Mouse (Mus musculus): Measurements from ENCODE around the gene Dnajc8. TPM values are rescaled to one million over a fixed set of nuclear protein-coding genes. Genes with fewer than 3 reads are reported as not detected.
"Not testable (repeated sequence)": the region's sequence is repeated elsewhere in the genome, so short reads cannot be mapped to it uniquely, and the experiment has no call there.

Gene Dnajc8
- total RNA-seq, 2 experiments from 2014 or later = 84.5 to 88.5 TPM

DNA sequence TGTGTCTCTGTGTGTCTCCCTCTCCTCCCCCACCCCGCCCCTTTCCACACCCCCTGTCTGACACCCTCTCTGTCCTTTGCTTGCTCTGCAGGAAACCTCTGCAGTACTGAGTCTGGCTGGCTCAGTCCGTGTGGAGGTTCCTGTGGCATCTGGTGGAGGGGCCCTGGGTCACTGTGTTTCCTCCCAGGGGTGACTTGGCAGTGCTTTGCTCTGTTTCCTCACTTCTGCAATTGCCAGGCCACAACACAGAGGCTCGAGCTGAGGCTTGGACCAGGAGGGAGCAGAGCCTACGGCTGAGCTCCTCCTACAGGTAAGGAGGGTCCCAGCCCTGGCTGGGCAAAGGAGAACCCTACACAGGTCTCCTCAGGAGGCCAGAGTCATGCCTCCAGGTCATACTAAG, 28.6 kb downstream of the Dnajc8 start, which contains the start of gene Ptafr:
Ptafr (plus strand) TSS at position 103 of the 400 bp plus-strand sequence.
- DNase-seq (ENCODE audit: extremely low spot score in 1 of 2, low spot score in 1 of 2) = no peak

- no peak for DNase-seq (ENCODE audit: extremely low spot score in 1 of 2, low spot score in 1 of 2)
Observed at GRCm38 (mm10) chr4:132565089-132565747, 29.9 kb downstream of the Dnajc8 start.

DNA sequence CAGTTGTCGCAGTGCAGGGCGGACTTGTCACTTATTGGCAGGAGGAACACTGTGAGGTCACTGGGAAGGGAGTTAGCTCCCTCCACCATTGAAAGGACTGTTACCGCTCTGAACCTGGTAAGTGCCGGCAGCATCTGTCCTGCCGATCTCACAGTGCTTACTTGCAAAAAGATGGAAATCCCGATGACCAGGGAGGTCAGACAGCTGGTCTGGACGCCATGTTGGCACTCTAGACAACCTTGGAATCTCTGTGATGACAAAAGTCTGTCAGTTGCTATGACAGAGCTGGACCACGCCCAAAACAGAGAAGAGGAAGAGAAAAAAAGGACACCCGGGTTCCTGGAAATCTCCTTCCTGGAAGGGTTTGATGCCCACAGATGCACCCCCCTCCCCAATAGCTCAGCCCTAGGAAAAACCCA, 32.0 kb downstream of the Dnajc8 start:
- DNase-seq (ENCODE audit: extremely low spot score in 1 of 2, low spot score in 1 of 2) = no peak

GRCm38 (mm10) chr4:132569115-132569514, 33.8 kb downstream of the Dnajc8 start:
- DNase-seq (ENCODE audit: extremely low spot score in 1 of 2, low spot score in 1 of 2) = no peak

DNA sequence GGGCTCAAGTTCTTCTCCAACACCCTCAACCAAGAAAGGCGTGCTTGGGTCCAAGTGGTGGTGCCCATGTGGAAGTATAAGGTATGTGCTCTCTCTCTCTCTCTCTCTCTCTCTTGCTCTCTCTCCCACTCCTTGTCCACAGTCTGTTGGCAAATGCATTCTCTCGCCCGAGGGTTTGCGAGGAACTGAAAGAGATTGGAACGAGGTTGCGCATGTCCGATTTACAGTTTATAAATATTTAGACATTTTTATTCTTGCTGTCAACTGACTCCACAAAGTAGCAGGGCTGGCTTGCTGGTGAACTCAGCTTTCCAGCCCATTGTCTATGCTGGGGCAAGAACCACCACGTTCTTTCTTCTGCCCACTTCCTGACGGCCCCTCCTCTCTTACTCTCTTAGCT, 35.8 kb downstream of the Dnajc8 start:
- DNase-seq (ENCODE audit: extremely low spot score in 1 of 2, low spot score in 1 of 2) = no peak

DNA sequence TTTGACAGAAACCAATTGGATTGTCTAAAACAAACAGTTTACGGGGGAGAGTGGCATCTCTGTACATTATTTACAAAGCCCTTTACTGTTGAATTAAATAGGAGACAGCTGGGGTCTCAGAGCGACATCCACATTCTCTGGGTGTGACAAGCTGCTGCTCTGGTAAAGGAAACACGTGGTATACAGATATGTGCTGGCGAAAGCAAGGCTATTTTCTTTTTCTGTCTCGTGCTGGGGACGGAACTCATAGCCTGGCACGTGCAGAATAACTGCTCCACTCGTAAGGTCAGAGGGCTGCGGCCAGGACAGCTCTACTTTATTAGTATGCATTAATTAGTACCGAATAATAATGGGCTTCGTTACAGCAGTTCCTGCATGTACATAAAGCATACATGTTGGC, 38.0 kb downstream of the Dnajc8 start:
- DNase-seq (ENCODE audit: extremely low spot score in 1 of 2, low spot score in 1 of 2) = no peak

DNA sequence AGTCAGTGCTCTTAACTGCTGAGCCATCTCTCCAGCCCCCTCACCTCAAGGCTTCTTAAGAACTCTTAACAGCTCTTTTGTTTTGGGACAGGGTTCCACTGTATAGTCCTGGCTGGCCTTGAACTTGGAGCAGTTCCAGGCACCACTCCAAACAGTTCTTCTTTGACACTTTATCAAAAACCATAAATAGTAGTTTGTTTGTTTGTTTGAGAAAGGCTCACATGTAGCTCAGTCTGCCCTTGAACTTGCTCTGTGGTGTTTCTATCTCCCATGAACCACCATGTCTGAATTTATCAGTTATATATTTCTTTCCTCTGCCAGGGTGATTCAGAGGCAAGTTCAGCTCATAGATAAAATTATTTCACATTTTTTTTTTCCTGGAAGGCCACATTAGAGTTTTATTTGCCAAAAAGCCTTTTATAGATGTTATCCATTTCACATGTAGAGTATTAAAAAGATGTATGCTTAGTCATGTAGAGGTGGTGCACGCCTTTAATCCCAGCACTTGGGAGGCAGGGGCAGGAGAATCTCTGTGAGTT, 39.5 kb downstream of the Dnajc8 start:
- DNase-seq (ENCODE audit: extremely low spot score in 1 of 2, low spot score in 1 of 2) = no peak

- DNase-seq (ENCODE audit: extremely low spot score in 1 of 2, low spot score in 1 of 2) = no peak
Observed at GRCm38 (mm10) chr4:132583781-132584180, 48.4 kb downstream of the Dnajc8 start.

DNA sequence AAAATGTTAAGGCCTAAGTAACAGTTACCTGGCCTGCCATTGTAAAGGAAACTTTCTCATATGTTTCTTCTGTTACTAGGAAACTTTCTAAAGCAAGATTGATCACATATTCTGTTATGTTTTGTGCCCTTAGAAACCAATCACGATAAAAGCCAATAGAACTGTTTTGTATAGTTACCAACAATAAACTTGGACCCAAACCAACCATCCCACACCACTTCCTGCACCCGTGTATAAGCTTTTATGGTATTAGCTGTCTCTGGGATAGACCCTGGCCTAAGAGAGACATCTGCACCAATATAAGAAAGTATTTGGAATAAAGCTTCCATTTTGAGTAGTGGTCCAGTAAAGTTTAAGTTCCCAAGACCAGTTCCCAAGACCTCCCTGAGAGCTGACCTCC, 49.6 kb downstream of the Dnajc8 start:
- DNase-seq (ENCODE audit: extremely low spot score in 1 of 2, low spot score in 1 of 2) = no peak

GRCm38 (mm10) chr4:132586282-132586681, 50.9 kb downstream of the Dnajc8 start:
- no peak for DNase-seq (ENCODE audit: extremely low spot score in 1 of 2, low spot score in 1 of 2)

GRCm38 (mm10) chr4:132588512-132588911, 53.2 kb downstream of the Dnajc8 start:
- no peak for DNase-seq (ENCODE audit: extremely low spot score in 1 of 2, low spot score in 1 of 2)

GRCm38 (mm10) chr4:132590642-132591041, 55.3 kb downstream of the Dnajc8 start:
- DNase-seq (ENCODE audit: extremely low spot score in 1 of 2, low spot score in 1 of 2) = no peak

GRCm38 (mm10) chr4:132592958-132593357, 57.6 kb downstream of the Dnajc8 start:
- DNase-seq (ENCODE audit: extremely low spot score in 1 of 2, low spot score in 1 of 2) = no peak

- no peak for DNase-seq (ENCODE audit: extremely low spot score in 1 of 2, low spot score in 1 of 2)
Observed at GRCm38 (mm10) chr4:132594191-132594590, 58.8 kb downstream of the Dnajc8 start.

DNA sequence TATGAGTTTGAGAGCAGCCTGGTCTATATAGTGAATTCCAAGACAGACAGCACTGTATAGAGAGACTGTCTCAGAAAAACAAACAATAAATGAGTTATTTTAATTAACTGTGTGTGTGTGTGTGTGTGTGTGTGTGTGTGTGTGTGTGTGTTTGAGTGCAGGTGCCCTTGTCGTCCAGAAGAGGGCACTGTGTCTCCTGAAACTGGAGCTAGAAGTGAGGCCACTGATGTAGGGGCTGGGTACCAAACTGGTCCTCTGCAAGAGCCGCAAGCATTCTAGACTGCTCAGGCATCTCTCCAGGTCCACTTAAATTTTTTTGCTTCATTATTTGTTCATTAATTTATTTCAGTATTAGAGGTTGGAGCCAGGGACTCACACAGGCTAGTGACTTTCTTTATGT, 63.5 kb downstream of the Dnajc8 start:
- no peak for DNase-seq (ENCODE audit: extremely low spot score in 1 of 2, low spot score in 1 of 2)

- DNase-seq (ENCODE audit: extremely low spot score in 1 of 2, low spot score in 1 of 2) = no peak
Observed at GRCm38 (mm10) chr4:132599764-132600163, 64.4 kb downstream of the Dnajc8 start.

DNA sequence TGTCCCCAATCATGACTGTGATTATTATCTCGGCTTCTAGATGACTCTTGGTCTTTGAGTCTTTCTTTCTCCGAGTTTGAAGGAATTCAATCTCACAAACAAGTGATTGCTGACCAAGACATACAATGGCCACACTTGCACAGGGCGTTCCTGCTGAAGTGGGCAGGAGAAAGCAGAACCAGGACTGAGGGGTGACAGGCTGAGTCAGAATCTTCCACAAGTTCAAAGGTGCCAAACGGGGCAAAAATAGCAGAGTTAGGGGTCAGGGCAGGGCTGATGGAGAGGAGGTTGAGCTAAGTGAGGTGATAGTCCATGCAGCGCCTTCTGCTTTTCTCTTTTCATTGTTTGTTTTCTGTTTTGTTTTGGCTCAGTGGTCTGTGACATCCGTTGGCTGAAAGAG, 65.1 kb downstream of the Dnajc8 start:
- DNase-seq (ENCODE audit: extremely low spot score in 1 of 2, low spot score in 1 of 2) = no peak

DNA sequence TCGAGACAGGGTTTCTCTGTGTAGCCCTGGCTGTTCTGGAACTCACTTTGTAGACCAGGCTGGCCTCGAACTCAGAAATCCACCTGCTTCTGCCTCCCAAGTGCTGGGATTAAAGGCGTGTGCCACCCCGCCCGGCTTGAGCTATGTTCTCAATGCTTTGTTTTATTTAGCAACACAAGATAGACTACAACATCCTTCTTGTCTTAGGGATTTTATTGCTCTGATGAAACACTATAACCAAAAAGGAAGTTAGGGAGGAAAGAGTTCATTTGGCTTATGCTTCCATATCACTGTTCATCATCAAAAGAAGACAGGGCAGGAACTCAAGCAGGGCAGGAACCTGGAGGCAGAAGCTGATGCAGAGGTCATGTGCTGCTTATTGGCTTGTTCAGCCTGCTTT, 65.9 kb downstream of the Dnajc8 start:
- DNase-seq (ENCODE audit: extremely low spot score in 1 of 2, low spot score in 1 of 2) = not testable (repeated sequence)
